Mouse (Mus musculus) thymus, adult 18-20 months (tissue): ENCODE data around the gene Cnnm1.
A peak's percentile ranks its signal among the peaks of the same experiment; 100 is the strongest.

Experiments
- DNase-seq, 2 experiments: peaks; one replicate each; pipeline ENCODE4 v3.0.0; 2022; ENCODE audit warnings: mixed read lengths in 2 of 2

The Cnnm1 gene

DNA sequence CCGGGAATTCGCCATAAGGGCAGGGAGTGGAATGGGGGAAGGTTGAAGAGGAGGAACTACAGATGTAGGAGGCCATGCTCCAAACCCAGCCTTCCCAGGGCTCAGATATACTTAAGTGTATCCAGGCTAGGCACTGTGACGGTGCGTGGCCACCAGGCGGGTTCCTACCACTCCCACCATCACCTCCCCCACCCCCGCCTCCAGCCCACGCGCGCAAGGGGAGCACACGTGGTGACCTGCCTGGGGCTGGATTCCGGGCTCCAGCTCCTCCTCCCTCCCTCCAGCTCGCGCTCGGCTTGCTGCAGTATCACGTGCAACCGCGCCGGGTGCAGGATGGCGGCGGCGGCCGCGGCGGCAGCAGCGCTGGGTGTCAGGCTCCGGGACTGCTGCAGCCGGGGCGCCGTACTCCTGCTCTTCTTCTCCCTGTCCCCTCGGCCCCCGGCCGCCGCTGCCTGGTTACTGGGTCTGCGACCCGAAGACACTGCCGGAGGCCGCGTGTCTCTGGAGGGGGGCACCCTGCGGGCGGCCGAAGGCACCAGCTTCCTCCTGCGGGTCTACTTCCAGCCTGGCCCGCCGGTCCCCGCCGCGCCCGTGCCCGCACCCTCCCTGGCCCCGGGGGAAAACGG, at the start of gene Cnnm1:
Gene Cnnm1, plus strand, starts transcription at position 325 of the 626 bp plus-strand sequence.
- DNase-seq = peak; percentile 61 to 68

DNA sequence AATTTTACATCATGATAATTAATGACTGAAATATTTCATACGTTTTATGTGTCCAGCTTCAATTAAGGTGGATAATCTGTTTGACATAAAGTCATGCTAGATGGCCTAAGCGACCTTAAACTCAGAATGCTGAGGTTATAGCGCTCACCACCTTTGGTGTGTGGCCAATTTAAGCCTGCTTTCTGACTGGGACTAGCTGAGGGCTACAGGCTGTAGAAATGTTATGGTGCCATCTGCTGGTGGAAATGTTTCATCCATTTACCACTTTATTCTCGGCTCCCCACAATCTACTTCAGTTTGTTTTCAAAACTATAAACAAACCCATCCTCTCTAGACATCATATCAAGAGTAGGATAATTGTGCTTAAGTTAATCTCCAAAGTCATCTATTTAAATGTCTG, 43.9 kb upstream of the Cnnm1 start:
- DNase-seq = no peak

- DNase-seq = no peak
Observed at GRCm38 (mm10) chr19:43407181-43407580, 33.1 kb upstream of the Cnnm1 start.

GRCm38 (mm10) chr19:43415565-43415964, 24.7 kb upstream of the Cnnm1 start:
- no peak for DNase-seq

DNA sequence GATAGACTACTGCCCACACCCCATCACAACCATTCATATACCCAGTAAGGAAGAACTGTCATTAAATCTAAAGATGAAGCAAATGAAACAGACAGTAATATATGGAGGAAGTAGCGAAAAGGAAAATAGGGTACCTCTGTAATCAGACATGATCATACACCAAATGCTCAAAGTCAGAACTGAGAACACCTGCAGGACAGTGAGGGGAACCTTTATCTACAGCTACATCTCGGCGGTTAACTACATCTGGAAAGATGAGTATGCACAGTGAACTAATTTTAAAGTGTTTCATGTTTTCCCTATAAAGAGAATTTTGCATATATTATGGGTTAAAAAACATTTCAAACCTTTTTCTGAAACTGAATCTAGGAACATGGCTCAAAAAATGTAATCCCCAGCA, 19.7 kb upstream of the Cnnm1 start:
- peak in 1 of 2 experiments; percentile 23 for DNase-seq

DNA sequence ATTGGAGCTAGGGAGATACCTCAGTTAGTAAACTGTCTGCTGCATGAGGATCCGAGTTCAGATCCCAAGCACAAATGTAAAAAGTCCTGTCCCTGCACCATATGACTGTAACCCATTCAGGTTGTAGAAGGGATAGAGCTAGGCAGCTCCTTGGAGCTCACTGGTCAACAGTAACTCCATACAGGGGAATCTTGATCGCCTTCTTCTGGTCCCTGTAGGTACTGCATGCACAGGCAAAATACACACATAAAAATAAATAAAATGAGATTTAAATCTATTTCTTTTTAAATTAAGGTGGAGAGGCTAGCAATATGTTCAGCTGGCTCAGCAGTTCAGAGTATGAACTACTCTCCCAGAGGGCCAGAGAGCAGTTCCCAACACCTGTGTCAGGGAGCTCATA, 16.2 kb upstream of the Cnnm1 start:
- no peak for DNase-seq

DNA sequence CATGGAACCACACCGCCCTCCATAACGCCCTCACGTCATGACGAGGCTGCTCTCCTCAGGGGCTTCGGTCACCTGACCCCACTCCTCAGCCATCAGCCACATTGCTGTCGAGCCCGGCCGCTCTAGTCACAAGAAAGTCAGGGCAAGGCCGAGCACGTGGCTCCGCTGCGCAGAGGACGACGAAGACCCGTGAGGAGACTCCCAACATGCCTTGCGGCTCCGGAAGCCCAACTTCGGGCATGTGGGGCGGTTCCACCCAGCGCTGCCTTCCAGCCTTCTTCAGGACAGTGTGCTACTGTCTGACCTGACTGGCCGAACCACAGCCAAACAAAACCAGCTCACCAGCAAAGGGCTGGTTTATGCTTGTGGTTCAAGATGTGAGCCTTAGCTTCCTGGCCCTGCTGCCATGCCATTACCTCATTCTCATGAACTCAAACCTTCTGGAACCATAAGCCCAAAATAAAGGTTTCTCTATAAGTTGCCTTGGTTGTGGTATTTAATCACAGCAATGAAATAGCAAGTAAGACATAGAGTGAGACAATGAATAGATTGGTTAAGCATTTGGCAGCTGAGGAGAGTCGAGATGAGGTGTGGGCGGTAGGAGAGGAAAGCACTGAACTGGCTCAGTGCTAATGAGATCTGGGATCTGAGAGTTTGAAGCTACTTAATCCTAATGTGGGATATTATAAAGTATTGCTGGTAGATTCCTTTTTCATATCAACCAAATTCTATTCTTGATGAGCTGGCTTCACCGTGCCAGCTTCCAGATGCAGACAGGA, 12.6 kb upstream of the Cnnm1 start:
- DNase-seq = no peak

GRCm38 (mm10) chr19:43439246-43439645, 990 bp upstream of the Cnnm1 start:
- no peak for DNase-seq

DNA sequence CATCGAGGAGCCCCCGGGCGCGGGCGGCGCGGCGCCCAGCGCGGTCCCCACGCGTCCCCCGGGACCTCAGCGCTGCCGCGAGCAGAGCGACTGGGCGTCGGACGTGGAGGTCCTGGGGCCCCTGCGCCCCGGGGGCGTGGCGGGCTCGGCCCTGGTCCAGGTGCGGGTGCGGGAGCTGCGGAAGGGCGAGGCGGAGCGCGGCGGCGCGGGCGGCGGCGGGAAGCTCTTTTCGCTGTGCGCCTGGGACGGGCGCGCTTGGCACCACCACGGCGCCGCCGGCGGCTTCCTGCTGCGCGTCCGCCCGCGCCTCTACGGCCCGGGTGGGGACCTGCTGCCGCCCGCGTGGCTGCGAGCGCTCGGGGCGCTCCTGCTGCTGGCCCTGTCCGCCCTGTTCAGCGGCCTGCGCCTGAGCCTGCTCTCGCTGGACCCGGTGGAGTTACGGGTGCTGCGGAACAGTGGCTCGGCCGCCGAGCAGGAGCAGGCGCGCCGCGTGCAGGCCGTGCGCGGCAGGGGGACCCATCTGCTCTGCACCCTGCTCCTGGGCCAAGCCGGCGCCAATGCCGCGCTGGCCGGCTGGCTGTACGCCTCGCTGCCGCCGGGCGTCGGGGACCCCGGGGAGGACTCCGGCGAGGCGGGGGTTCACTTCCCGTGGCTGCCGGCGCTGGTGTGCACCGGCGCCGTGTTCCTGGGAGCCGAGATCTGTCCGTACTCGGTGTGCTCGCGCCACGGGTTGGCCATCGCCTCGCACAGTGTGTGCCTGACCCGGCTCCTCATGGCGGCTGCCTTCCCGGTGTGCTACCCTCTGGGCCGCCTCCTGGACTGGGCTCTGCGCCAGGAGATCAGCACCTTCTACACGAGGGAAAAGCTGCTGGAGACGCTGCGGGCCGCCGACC, 778 bp downstream of the Cnnm1 start:
- DNase-seq = peak; percentile 16 to 28

GRCm38 (mm10) chr19:43441661-43441990, 1.4 kb downstream of the Cnnm1 start:
- peak in 1 of 2 experiments; percentile 8 for DNase-seq

DNA sequence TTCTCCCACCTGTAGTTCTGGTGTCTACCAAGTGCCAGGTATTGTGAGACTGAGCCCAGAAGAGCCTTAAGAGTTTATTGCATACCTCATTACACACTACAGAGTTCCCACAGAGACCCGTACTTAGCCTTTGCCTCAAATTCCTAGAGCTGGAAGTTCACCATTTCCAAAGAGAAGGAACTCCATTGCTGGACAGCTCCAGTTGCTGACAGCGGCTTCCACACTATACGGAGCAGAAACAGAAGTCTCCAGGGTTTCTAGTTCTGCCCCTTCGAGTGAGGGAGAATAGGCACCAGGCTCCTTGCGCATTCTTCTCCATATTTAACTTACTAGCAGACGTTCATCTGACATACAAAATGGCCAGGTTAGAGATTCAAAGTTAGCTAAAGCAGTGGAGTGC, 2.0 kb downstream of the Cnnm1 start:
- DNase-seq = no peak

- no peak for DNase-seq
Observed at GRCm38 (mm10) chr19:43442906-43443305, 2.7 kb downstream of the Cnnm1 start.

GRCm38 (mm10) chr19:43444636-43445205, 4.5 kb downstream of the Cnnm1 start:
- DNase-seq = no peak

- no peak for DNase-seq
Observed at GRCm38 (mm10) chr19:43451563-43451962, 11.3 kb downstream of the Cnnm1 start.

- DNase-seq = no peak
Observed at GRCm38 (mm10) chr19:43452176-43452575, 11.9 kb downstream of the Cnnm1 start.

DNA sequence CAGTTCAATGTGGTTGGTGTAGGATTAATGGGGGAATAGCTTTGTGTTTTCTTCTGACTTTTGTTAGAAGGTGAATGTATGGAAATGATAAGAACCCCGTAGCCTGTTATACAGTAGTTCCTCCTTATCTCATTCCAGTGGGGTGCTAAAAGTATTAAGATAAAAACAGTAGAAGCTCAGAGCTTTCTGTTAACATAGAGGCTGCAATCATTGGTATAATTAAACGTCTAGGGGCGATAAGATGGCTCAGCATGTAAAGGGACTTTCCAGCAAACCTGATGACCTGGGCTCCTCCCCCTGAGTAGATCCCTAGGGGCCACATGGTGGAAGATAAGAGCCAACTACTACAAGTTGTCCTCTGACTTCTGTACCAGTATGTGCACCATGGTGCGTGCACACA, 12.8 kb downstream of the Cnnm1 start:
- no peak for DNase-seq

- no peak for DNase-seq
Observed at GRCm38 (mm10) chr19:43459948-43460347, 19.7 kb downstream of the Cnnm1 start.

DNA sequence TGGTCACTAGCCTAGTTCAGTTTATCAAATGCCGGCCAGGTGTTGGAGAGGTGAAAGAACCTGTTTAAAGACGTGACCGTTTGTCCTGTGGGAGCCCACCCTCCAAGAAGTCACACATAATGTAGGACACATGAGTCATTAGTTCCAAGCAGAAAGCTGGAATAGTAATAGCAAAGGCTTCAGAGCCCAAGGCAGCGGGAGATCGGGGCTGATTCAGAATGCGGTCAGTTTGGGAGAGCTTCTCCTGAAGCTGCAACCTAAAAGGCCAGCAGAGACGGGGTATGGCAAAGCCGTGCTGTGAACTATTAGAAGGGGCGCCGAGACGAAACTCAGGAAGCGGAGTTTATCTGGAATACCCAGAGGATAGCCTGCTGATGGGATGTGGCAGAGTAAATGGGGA, 20.2 kb downstream of the Cnnm1 start:
- DNase-seq = no peak

- no peak for DNase-seq
Observed at GRCm38 (mm10) chr19:43462141-43462540, 21.9 kb downstream of the Cnnm1 start.

DNA sequence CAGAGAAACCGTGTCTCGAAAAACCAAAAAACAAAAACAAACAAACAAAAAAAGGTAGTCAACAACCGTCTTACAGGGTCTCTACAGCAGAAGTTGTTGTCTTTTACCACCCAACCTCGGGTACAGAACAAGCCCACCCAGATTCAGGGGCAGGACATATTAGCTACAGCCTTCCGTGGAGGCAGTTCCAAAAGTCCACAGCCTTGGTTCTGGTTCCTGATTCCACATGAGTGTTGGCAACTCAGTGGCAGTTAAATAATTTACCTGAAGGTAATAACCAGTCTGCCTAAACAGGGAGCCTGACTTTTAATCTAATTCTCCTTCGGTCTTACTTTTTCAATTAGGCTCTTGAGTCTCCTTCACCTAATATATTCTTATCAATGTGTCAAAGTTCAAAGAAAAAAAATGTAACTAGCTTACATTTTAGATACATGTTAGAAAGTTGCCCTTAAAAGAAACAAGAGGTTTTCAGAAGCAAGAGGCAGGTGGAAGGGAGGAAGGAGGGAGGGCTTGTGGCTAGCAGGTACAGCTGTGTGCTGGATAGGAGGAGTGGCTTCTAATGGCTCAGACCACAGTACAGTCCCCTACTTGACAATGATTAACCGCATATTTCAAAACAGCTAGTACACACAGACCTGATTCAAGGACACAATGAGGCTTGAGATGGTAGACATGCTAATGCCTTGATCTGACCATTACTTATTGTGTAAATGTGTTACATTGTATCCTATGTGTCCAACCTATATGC, 23.5 kb downstream of the Cnnm1 start:
- DNase-seq = no peak

DNA sequence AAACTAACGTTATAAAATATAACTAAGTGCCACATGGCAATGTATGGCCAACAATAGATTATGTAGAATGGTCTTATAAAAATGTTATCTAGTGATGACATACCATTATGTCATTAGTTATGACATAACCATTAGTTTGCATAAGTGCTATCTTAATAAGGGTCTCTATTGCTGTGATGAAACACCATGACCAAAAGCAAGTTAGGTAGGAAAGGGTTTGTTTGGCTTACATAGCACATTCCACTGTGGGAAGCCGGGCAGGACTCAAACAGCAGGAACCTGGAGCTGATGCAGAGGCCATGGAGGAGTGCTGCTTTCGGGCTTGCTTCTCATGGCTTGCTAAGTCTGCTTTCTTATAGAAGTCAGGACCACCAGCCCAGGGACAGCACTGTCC, 24.1 kb downstream of the Cnnm1 start:
- DNase-seq = no peak

DNA sequence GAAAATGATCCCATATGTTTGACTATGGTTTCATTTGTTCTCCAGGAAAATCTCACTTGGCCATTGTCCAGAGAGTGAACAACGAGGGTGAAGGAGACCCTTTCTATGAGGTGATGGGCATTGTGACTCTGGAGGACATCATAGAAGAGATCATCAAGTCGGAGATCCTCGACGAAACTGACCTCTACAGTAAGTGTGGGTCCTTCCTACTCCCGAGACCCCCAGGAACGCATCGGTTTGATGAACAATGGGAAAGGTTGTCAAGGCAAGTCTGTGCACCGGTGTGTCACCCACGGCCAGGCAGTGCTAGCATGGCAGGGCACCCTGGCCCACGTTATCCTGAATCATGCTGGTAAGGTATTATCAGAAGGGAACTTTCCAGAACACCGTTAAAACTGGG, 24.8 kb downstream of the Cnnm1 start:
- DNase-seq = no peak
